Mouse (Mus musculus) forebrain, embryonic 10.5 days (tissue): ENCODE data around the gene Eif5. TPM values are rescaled to one million over a fixed set of nuclear protein-coding genes. Genes with fewer than 3 reads are reported as not detected.

Source experiments
- DNase-seq: peaks from one replicate; pipeline ENCODE4 v3.0.0-alpha.2; 2017; ENCODE audit warnings: low spot score; ENCODE audit errors: extremely low spot score
- H3K27ac ChIP-seq: fragments of 300-500 bp; sonication (generic); 2 replicates; pipeline ENCODE4 v1.5.1; 2016; ENCODE audit warnings: mild to moderate bottlenecking
- H3K27me3 ChIP-seq: fragments of 300-500 bp; sonication (generic); 2 replicates; pipeline ENCODE4 v1.6.1; 2016; ENCODE audit warnings: mild to moderate bottlenecking; ENCODE audit not compliant: poor library complexity, severe bottlenecking
- H3K36me3 ChIP-seq: fragments of 300-500 bp; sonication (generic); replicated peaks from 2 replicates; pipeline ENCODE4 v1.6.1; 2016; ENCODE audit warnings: mild to moderate bottlenecking, moderate library complexity
- H3K4me1 ChIP-seq: fragments of 300-500 bp; sonication (generic); 2 replicates; pipeline ENCODE4 v1.6.1; 2016
- H3K4me3 ChIP-seq: fragments of 300-500 bp; sonication (generic); 2 replicates; pipeline ENCODE4 v1.5.1; 2016; ENCODE audit warnings: mild to moderate bottlenecking, moderate library complexity
- H3K9me3 ChIP-seq: fragments of 300-500 bp; sonication (generic); 2 replicates; pipeline ENCODE4 v1.6.1; 2016; ENCODE audit warnings: mild to moderate bottlenecking, moderate library complexity
- WGBS: fragments of 180-500 bp; shearing (Covaris S2); methylation state at CpG from one replicate; pipeline ENCODE4 v1.1.7; 2016; 5-methylcytosine and 5-hydroxymethylcytosine counted together
- polyA plus RNA-seq: library from polyadenylated mRNA; unstranded; fragments of >200 nt; fragmentation: Nextera tagmentation; extraction: Ambion mirVana; gene quantifications from 2 replicates; pipeline ENCODE4 v1.2.1, GENCODE M21; 2016

Eif5 gene
- polyA plus RNA-seq, 1 experiment from 2014 or later: 740 TPM

GRCm38 (mm10) chr12:111557538-111557937, 19.7 kb downstream of the Eif5 start:
- Histone ChIP-seq H3K36me3 (no peaks in the 10 kb centered on the region), H3K9me3 (no peaks in the 10 kb centered on the region), H3K27me3 (no peaks in the 10 kb centered on the region), H3K27ac (no peak overlapping the region), H3K4me3 (no peak overlapping the region), H3K4me1 (peaks cover 19% of the 10 kb centered on the region)
- 80% methylated on average over 6 of the region's 6 CpGs for whole genome bisulfite sequencing
- no peak for DNase-seq

- no peak overlapping the region for H3K27ac ChIP-seq
- no peaks in the 10 kb centered on the region for H3K27me3 ChIP-seq
- 72% methylated on average over 2 of the region's 2 CpGs for WGBS
- DNase-seq: no peak
- no peak overlapping the region for H3K4me3 ChIP-seq
- no peaks in the 10 kb centered on the region for H3K36me3 ChIP-seq
- no peaks in the 10 kb centered on the region for H3K9me3 ChIP-seq
- peaks cover 26% of the 10 kb centered on the region for H3K4me1 ChIP-seq
Measured at GRCm38 (mm10) chr12:111558655-111559054, 20.8 kb downstream of the Eif5 start.

- H3K27ac ChIP-seq: 0 out of 2 replicates have a peak overlapping the region, but pooled peaks have one; percentile 20
- no peak for DNase-seq
- H3K4me3 ChIP-seq: no peak overlapping the region
- H3K36me3 ChIP-seq: no peaks in the 10 kb centered on the region
- no peaks in the 10 kb centered on the region for H3K27me3 ChIP-seq
- H3K9me3 ChIP-seq: no peaks in the 10 kb centered on the region
- peaks cover 26% of the 10 kb centered on the region for H3K4me1 ChIP-seq
- 80% methylated on average over 18 of the region's 18 CpGs for WGBS
Measured at GRCm38 (mm10) chr12:111559647-111560258, 21.9 kb downstream of the Eif5 start.

GRCm38 (mm10) chr12:111560286-111560685, 22.5 kb downstream of the Eif5 start:
- 79% methylated on average over 5 of the region's 5 CpGs for WGBS
- DNase-seq: no peak
- H3K27ac ChIP-seq: 0 out of 2 replicates have a peak overlapping the region, but pooled peaks have one; percentile 20
- no peaks in the 10 kb centered on the region for H3K9me3 ChIP-seq
- H3K36me3 ChIP-seq: no peaks in the 10 kb centered on the region
- H3K4me3 ChIP-seq: no peak overlapping the region
- no peaks in the 10 kb centered on the region for H3K27me3 ChIP-seq
- H3K4me1 ChIP-seq: peaks cover 26% of the 10 kb centered on the region

GRCm38 (mm10) chr12:111562276-111562814, 24.5 kb downstream of the Eif5 start:
- no peaks in the 10 kb centered on the region for H3K27me3 ChIP-seq
- H3K4me3 ChIP-seq: no peak overlapping the region
- no peaks in the 10 kb centered on the region for H3K36me3 ChIP-seq
- no peak overlapping the region for H3K27ac ChIP-seq
- no peak for DNase-seq
- H3K4me1 ChIP-seq: peaks cover 26% of the 10 kb centered on the region
- H3K9me3 ChIP-seq: no peaks in the 10 kb centered on the region
- 42% methylated on average over 4 of the region's 4 CpGs for WGBS

DNA sequence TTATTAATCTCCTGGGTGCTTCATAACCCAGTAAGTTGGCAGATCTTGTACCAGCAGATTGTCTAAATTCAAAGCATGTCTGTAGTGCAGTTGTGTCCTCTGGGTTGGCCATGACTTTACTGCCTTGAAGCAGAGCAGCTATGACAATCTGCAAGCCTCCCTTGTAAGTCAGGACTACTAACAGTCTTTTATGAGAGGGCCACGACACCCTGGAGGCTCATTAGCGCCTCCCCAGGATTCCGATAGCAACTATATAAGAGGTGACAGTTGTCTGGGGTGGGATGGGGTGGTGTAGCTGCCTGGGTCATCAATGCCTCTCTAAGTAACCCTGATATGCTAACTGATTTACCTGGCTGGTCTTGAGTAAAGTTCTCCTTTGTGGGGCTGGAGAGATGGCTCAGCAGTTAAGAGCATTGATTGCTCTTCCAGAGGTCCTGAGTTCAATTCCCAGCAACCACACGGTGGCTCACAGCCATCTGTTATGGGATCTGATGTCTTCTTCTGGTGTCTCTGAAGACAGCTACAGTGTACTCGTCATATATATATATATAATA, 25.3 kb downstream of the Eif5 start:
- Histone ChIP-seq H3K27ac (no peak overlapping the region), H3K36me3 (no peaks in the 10 kb centered on the region), H3K4me1 (peaks cover 26% of the 10 kb centered on the region), H3K4me3 (no peak overlapping the region), H3K27me3 (no peaks in the 10 kb centered on the region), H3K9me3 (no peaks in the 10 kb centered on the region)
- no peak for DNase-seq
- WGBS: 48% methylated on average over 5 of the region's 5 CpGs

DNA sequence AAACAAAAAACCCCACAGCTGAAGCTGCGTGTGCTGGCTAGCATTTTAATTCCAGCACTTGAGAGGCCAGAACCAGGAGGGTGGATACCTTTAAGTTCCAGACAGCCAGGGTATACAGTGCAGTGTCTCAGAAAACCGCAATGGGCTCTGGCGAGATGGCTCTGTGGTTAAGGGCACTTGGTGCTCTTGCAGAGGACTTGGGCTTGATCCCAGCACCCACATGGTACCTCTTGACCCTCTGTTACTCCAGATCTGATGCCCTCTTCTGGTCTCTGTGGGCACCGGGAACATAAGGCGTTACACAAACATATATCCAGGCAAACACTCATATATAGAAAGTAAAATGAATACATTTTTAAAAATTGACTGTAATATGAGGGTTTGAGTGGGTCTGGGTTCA, 27.5 kb downstream of the Eif5 start:
- no peaks in the 10 kb centered on the region for H3K9me3 ChIP-seq
- whole genome bisulfite sequencing: 83% methylated on average over 5 of the region's 5 CpGs
- no peak overlapping the region for H3K4me3 ChIP-seq
- no peak for DNase-seq
- peaks cover 17% of the 10 kb centered on the region for H3K4me1 ChIP-seq
- H3K36me3 ChIP-seq: no peaks in the 10 kb centered on the region
- no peak overlapping the region for H3K27ac ChIP-seq
- H3K27me3 ChIP-seq: no peaks in the 10 kb centered on the region

DNA sequence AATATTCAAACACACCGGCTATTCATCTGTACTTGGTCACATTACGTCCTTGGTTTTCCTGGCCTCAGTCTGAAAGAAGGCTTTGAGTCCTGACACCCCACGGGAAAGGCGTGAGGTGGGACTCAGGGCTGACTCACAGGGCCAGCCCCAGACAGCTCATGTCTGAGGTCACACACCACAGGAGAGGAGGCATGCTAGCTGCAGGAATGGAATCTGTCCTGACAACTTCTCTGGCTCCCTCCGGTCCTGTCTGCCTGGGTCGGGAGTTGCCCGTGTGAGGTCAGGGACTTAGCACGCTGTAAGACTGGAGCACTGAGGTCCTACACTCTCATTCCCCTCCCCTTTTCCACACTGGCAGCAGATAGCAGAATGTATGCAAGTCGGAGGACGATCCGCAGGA, 31.0 kb downstream of the Eif5 start:
- no peak for DNase-seq
- H3K27ac ChIP-seq: no peak overlapping the region
- peaks cover 14% of the 10 kb centered on the region for H3K4me1 ChIP-seq
- no peaks in the 10 kb centered on the region for H3K27me3 ChIP-seq
- H3K4me3 ChIP-seq: no peak overlapping the region
- H3K36me3 ChIP-seq: peaks cover 5% of the 10 kb centered on the region; the same call in 1 of the 2 replicates
- H3K9me3 ChIP-seq: no peaks in the 10 kb centered on the region
- 82% methylated on average over 11 of the region's 11 CpGs for WGBS

GRCm38 (mm10) chr12:111572406-111572805, 34.6 kb downstream of the Eif5 start:
- 84% methylated on average over 7 of the region's 7 CpGs for WGBS
- peaks cover 34% of the 10 kb centered on the region for H3K4me1 ChIP-seq
- no peak overlapping the region for H3K4me3 ChIP-seq
- H3K27ac ChIP-seq: no peak overlapping the region
- H3K9me3 ChIP-seq: no peaks in the 10 kb centered on the region
- H3K27me3 ChIP-seq: no peaks in the 10 kb centered on the region
- no peak for DNase-seq
- H3K36me3 ChIP-seq: peaks cover 14% of the 10 kb centered on the region

- Histone ChIP-seq H3K27me3 (no peaks in the 10 kb centered on the region), H3K4me1 (peaks cover 34% of the 10 kb centered on the region), H3K36me3 (peaks cover 18% of the 10 kb centered on the region), H3K27ac (peak overlapping the region; percentile 97), H3K9me3 (no peaks in the 10 kb centered on the region), H3K4me3 (peak overlapping the region; percentile 100)
- 44% methylated on average over 6 of the region's 6 CpGs for WGBS
- DNase-seq: no peak
Measured at GRCm38 (mm10) chr12:111573315-111573714, 35.5 kb downstream of the Eif5 start.

DNA sequence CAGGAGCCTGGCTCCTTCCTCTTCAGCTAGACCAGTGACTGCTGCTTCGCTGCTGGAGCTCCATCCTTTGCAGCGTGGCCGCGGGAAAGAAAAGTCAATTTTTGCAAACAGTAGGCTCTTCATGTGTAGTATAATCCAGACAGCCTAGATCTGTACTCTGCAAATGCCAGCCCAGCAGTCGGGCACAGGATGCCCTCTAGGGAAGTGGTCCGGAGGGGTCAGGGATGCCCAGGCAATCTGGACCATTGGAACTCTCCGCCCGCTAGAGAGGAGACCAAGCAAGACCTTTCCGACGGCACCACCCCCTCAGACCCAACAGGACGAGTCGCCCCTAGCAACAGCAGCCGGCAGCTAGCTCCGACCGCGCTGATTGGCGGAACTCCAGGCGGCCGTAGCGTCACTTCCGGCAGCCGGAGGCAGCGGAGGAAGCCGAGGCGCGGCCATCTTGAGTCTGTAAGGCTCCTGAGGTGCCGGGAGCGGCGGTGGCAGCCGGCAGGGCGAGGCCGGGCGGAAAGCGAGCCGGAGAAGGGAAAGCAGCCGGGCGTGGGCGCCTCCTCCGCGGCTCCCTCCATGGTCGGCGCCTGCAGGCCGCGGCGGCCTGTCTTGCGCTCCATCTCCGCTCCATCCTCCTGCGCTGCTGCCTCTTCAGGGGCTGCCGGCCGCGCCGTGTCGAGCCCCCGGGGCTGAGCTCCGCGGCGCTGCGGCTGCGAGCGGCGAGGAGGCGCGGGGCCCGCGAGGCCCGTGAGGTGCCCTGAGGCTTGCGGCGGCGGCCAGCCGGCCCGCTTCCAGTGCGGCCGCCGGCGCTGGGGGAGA, 36.5 kb downstream of the Eif5 start, which contains the start of gene Mark3:
TSS of gene Mark3 (plus strand) at position 450 of the 813 bp plus-strand sequence.
- WGBS: under 1% methylated on average over 75 of the region's 75 CpGs
- no peaks in the 10 kb centered on the region for H3K27me3 ChIP-seq
- H3K27ac ChIP-seq: peak within 1 kb of the TSS; percentile 97
- peak within 1 kb of the TSS; percentile 100 for H3K4me3 ChIP-seq
- peak; percentile 99 for DNase-seq
- peaks cover 25% of the 10 kb centered on the region for H3K36me3 ChIP-seq
- peaks cover 34% of the 10 kb centered on the region for H3K4me1 ChIP-seq
- no peaks in the 10 kb centered on the region for H3K9me3 ChIP-seq

DNA sequence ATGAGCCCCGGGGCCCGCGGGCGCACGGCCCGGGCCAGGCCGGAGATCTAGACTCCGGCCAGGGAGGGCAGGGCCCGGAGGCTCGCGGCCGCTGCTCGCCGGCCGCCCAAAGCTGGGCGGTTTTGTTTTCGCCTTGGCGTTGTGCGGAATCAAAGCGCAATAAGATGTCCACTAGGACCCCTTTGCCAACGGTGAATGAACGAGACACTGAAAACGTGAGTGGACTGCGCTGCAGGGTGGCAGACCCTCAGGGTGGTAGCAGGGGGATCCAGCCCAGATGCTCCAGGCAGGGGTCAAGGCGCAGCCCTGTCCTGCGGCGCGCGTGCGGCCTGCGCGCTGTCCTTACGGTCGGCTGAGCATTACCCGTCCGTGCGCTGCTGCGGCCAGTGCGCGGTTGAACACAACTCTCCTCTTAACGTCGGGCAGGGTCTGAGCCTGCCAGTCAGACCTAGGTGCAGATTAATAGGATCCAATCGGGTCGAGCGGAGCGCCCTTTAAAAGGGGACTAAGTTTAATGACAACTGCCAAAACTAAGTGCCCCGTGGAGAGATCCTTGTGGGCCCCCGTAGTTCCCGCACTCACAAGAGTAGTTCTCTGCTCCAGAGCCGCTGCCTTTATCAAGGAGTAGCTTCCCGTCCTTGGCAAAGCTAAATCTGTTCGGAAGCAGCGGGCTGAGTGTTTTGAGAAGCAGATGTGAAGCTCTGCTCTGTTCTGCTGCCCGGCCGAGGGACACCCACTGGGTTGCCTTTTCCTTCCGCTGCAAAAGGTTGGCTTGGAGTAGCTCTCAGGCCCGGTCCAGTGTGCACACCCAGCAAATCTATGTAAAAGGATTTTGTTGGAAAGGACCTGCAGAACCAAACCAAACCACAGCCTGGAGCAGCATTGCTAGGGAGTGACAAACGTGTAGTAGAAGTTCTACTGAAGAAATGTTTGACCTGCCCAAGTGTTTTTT, 37.3 kb downstream of the Eif5 start:
- H3K9me3 ChIP-seq: no peaks in the 10 kb centered on the region
- peak overlapping the region; percentile 100 for H3K4me3 ChIP-seq
- under 1% methylated on average over 58 of the region's 58 CpGs for WGBS
- DNase-seq: peak; percentile 53
- H3K27me3 ChIP-seq: no peaks in the 10 kb centered on the region
- H3K27ac ChIP-seq: peak overlapping the region; percentile 97
- peaks cover 34% of the 10 kb centered on the region for H3K4me1 ChIP-seq
- peaks cover 34% of the 10 kb centered on the region for H3K36me3 ChIP-seq
